Mouse (Mus musculus) hindbrain, postnatal 0 days (tissue): ENCODE data around the gene Sirt7. TPM values are rescaled to one million over a fixed set of nuclear protein-coding genes. Genes with fewer than 3 reads are reported as not detected.

Source experiments
- ATAC-seq: fragments of 200-750 bp; cut with Nextera tagmentation; 2 replicates; pipeline ENCODE4 v1.8.0; 2017; ENCODE audit warnings: mild to moderate bottlenecking, moderate TSS enrichment, moderate library complexity
- DNase-seq: peaks from one replicate; pipeline ENCODE4 v3.0.0-alpha.2; 2015; ENCODE audit warnings: low spot score
- H3K27ac ChIP-seq: fragments of 300-500 bp; sonication (generic); 2 replicates; pipeline ENCODE4 v1.5.1; 2014; ENCODE audit warnings: mild to moderate bottlenecking
- H3K27me3 ChIP-seq: fragments of 300-500 bp; sonication (generic); 2 replicates; pipeline ENCODE4 v1.6.1; 2014; ENCODE audit warnings: low read length, mixed read lengths; ENCODE audit not compliant: insufficient read depth
- H3K36me3 ChIP-seq: fragments of 300-500 bp; sonication (generic); 2 replicates; pipeline ENCODE4 v1.6.1; 2014; ENCODE audit warnings: low read length, mixed read lengths; ENCODE audit not compliant: insufficient read depth
- H3K4me1 ChIP-seq: fragments of 300-500 bp; sonication (generic); 2 replicates; pipeline ENCODE4 v1.6.1; 2014; ENCODE audit warnings: antibody characterized with exemption, low read length, mixed read lengths; ENCODE audit not compliant: insufficient read depth
- H3K4me2 ChIP-seq: fragments of 300-500 bp; sonication (generic); 2 replicates; pipeline ENCODE4 v1.6.1; 2014; ENCODE audit warnings: low read depth, mild to moderate bottlenecking, low read length, moderate library complexity, mixed read lengths
- H3K4me3 ChIP-seq: fragments of 300-500 bp; sonication (generic); 2 replicates; pipeline ENCODE4 v1.5.1; 2014; ENCODE audit warnings: low read length
- H3K9ac ChIP-seq: fragments of 300-500 bp; sonication (generic); replicated peaks from 2 replicates; pipeline ENCODE4 v1.6.1; 2014; ENCODE audit warnings: mild to moderate bottlenecking, low read length, moderate library complexity, mixed read lengths
- H3K9me3 ChIP-seq: fragments of 300-500 bp; sonication (generic); 2 replicates; pipeline ENCODE4 v1.6.1; 2016; ENCODE audit warnings: low read length, mixed read lengths
- CTCF ChIP-seq: IDR thresholded peaks from 2 replicates; pipeline ENCODE4 v1.5.1; 2016; ENCODE audit warnings: antibody characterized with exemption, control low read depth, low read depth
- WGBS: fragments of 180-500 bp; shearing (Covaris S2); extraction: QIAGEN DNeasy Blood & Tissue Kit; methylation state at CpG from one replicate; pipeline ENCODE4 v1.1.7; 2014; 5-methylcytosine and 5-hydroxymethylcytosine counted together
- polyA plus RNA-seq: library from polyadenylated mRNA; unstranded; fragments of >200 nt; fragmentation: Nextera tagmentation; extraction: Ambion mirVana; gene quantifications from 2 replicates; pipeline ENCODE4 v1.2.1, GENCODE M21; 2015
- total RNA-seq: library from RNA; depleted of rRNA; stranded (reverse); fragments of >200 nt; gene quantifications from 2 replicates; pipeline ENCODE4 v1.2.3, GENCODE M21; 2014

Gene Sirt7
- total and polyA plus RNA-seq, 2 experiments from 2014 or later = 32.3 to 32.8 TPM

DNA sequence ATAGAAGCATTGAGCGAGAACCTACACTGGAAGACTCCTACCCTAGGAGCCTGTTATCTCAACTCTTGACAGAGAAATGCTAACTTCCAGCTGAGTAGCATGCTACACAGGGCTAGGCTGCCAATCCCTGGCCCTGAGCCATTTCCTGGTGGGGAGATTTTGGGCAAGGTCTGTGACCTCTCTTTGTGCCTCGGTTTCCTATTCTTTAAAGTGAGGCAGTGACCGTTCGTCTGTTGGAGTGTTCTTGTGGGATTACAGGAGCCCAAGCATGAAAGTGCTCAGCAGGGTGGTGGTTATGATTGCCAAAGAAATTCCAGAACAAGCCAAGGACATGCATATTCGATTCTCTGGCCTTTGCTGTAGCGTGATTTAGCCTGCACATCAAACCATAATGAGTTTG is 37.7 kb upstream of the Sirt7 start:
- Histone ChIP-seq H3K9ac (no peak overlapping the region), H3K4me3 (no peak overlapping the region), H3K9me3 (no peaks in the 10 kb centered on the region), H3K4me2 (no peak overlapping the region), H3K27me3 (peaks cover 57% of the 10 kb centered on the region), H3K36me3 (no peaks in the 10 kb centered on the region), H3K4me1 (no peaks in the 10 kb centered on the region), H3K27ac (no peak overlapping the region)
- TF ChIP-seq CTCF = no peak
- DNase-seq = no peak
- no peak for ATAC-seq
- WGBS = 34% methylated on average over 6 of the region's 6 CpGs

DNA sequence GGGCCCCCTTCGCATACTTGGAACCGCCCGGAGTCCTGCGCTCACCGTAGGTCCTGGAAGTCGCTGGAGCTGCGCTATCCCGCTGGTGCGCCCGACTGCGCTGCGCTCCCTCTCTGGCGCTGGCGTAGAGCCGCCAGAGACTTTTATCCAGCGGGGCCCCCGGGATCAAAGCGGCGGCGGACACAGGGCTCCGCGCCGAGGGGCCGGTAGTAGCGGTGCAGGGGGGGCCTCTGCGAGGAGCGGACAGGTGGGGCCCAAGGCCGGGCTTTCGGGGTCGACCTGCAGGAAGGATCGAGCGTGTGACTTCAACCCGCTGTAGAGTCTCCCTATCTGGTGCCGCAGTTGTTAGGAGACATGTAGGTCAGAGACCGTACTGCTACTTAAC is 36.0 kb upstream of the Sirt7 start, which contains the start of gene Notum:
Gene Notum (minus strand): TSS at position 100 of the 385 bp plus-strand sequence.
- H3K9me3 ChIP-seq = no peaks in the 10 kb centered on the region
- H3K4me1 ChIP-seq = no peaks in the 10 kb centered on the region
- H3K4me2 ChIP-seq = peak within 1 kb of the TSS; percentile 55
- no peak within 1 kb of the TSS for H3K27ac ChIP-seq
- DNase-seq (no peak), ATAC-seq (no peak)
- no peak within 1 kb of the TSS; the same call in 1 of the 2 replicates for H3K9ac ChIP-seq
- peaks cover 68% of the 10 kb centered on the region for H3K27me3 ChIP-seq
- H3K36me3 ChIP-seq = no peaks in the 10 kb centered on the region
- TF ChIP-seq CTCF = no peak
- under 1% methylated on average over 35 of the region's 35 CpGs for WGBS
- H3K4me3 ChIP-seq = peak within 1 kb of the TSS; percentile 32

DNA sequence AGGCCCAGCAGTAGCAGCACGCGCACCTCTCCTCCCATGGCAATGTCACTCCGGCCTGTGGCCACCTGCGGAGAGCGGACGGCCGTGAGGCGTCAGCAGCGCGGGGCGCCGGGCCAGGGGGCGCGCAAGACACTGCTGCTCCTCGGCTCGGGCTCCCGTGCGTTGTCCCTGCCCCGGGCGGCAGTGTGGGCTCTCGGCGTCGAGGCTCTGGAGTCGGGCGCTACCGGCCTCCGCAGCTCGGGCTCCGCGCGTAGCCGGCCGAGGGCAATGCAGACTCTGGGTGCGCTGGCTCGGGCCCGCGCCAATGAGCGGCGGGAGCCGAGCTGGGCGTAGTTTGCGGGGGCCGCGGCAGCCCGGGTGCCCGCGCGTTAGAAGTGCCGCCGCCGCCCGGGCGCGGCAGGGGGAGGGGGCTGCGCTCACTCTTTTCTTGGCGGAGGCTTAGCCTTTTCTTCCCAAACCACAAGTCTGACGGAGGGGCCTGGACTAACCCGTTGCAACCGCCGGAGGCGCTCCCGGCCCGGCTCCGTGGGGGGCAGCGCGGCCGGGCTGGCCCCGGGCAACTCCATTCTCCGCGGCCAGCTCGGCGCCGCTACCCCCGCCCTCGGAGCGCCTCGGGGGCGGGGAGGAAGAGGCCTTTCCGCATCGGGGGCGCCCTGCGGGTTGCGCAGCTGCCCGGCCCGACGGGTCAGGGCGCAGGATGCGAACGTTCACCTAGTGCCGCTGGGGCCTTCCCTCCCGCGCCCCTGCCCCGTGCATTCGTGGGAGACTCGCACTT is 35.4 kb upstream of the Sirt7 start:
- Histone ChIP-seq H3K4me2 (peak overlapping the region; percentile 55), H3K4me3 (peak overlapping the region; percentile 32), H3K9ac (no peak overlapping the region; the same call in 1 of the 2 replicates), H3K4me1 (no peaks in the 10 kb centered on the region), H3K9me3 (no peaks in the 10 kb centered on the region), H3K36me3 (no peaks in the 10 kb centered on the region), H3K27ac (no peak overlapping the region), H3K27me3 (peaks cover 68% of the 10 kb centered on the region)
- peak; percentile 10; the same call in 1 of the 2 replicates for TF ChIP-seq CTCF
- WGBS = 2% methylated on average over 82 of the region's 95 CpGs
- DNase-seq (peak; percentile 66), ATAC-seq (peak; percentile 76; the same call in 1 of the 2 replicates)

- no peak for TF ChIP-seq CTCF
- no peak for DNase-seq
- no peak overlapping the region; the same call in 1 of the 2 replicates for H3K9ac ChIP-seq
- H3K27me3 ChIP-seq = peaks cover 68% of the 10 kb centered on the region
- H3K36me3 ChIP-seq = no peaks in the 10 kb centered on the region
- no peak overlapping the region for H3K27ac ChIP-seq
- WGBS = 2% methylated on average over 50 of the region's 50 CpGs
- H3K4me3 ChIP-seq = peak overlapping the region; percentile 32
- no peak for ATAC-seq
- no peaks in the 10 kb centered on the region for H3K9me3 ChIP-seq
- peak overlapping the region; percentile 55 for H3K4me2 ChIP-seq
- H3K4me1 ChIP-seq = no peaks in the 10 kb centered on the region
These were observed 34.7 kb upstream of the Sirt7 start for GRCm38 (mm10) chr11:120659509-120660300.

DNA sequence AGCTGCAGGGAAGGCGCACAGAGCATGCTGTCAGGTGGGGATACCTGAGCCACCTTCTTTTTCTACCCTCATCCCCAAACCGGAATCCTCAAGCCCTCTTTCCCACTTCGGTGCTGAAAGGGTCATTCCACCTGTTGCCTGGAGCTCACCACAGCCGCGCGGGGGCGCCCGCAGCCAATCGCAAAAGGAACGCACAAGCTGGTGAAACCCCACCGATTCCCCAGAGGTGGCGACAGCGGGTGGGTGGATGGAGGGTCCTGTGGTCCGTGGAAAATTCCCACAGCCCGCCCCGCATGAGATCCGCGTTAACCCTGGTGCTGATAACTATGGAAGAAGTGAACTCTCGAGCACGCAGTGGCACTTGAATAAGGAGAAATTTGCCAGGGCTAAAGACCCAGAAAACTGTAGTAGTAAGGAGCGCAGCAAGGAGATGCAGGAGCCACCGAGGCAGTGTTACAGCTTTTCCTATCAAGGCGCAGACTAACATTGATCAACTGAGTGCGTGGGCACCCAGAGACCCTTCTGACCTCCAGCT is 33.9 kb upstream of the Sirt7 start:
- Histone ChIP-seq H3K27me3 (peaks cover 68% of the 10 kb centered on the region), H3K27ac (no peak overlapping the region), H3K4me2 (0 out of 2 replicates have a peak overlapping the region, but pooled peaks have one; percentile 2), H3K9ac (no peak overlapping the region), H3K9me3 (no peaks in the 10 kb centered on the region), H3K4me1 (no peaks in the 10 kb centered on the region), H3K4me3 (peak overlapping the region; percentile 32), H3K36me3 (no peaks in the 10 kb centered on the region)
- 2% methylated on average over 24 of the region's 24 CpGs for WGBS
- DNase-seq (peak; percentile 80), ATAC-seq (no peak)
- peak; percentile 81 for TF ChIP-seq CTCF

GRCm38 (mm10) chr11:120657301-120657700 is 32.3 kb upstream of the Sirt7 start:
- DNase-seq (no peak), ATAC-seq (no peak)
- H3K9ac ChIP-seq = no peak overlapping the region
- TF ChIP-seq CTCF = no peak
- H3K4me1 ChIP-seq = no peaks in the 10 kb centered on the region
- no peaks in the 10 kb centered on the region for H3K36me3 ChIP-seq
- WGBS = 92% methylated on average over 4 of the region's 4 CpGs
- H3K4me2 ChIP-seq = no peak overlapping the region
- no peak overlapping the region for H3K27ac ChIP-seq
- H3K27me3 ChIP-seq = peaks cover 56% of the 10 kb centered on the region
- H3K4me3 ChIP-seq = no peak overlapping the region
- H3K9me3 ChIP-seq = no peaks in the 10 kb centered on the region
